ENCODE assay signal across 8 mouse cellular contexts in genomic region chr2:32166581-32166980, GRCm38 (mm10). TPM values are rescaled to one million over a fixed set of nuclear protein-coding genes. Genes with fewer than 3 reads are reported as not detected.
A peak's percentile ranks its signal among the peaks of the same experiment; 100 is the strongest.
DNase-seq lines count a peak whose midpoint lies in the region; ATAC-seq and TF ChIP-seq lines count a peak whose summit lies in the region.

No protein-coding gene starts in this region.

- peak overlapping the region; percentile 85; the same call in 1 of the 2 replicates for H3K27ac ChIP-seq in embryonic facial prominence, embryonic 14.5 days (replicated peaks; ENCODE audit: low read depth, low read length)
- no peak overlapping the region; the same call in 1 of the 2 replicates for H3K27ac ChIP-seq in limb, embryonic 10.5 days
- peak overlapping the region; percentile 76; the same call in 1 of the 2 replicates for H3K27ac ChIP-seq in olfactory bulb, adult 2 months (ENCODE audit: insufficient read depth, low read depth, low read length)

- peak; percentile 61 for DNase-seq in kidney, postnatal 10 days
- DNase-seq in kidney, adult 9 months = no peak
- DNase-seq in embryonic facial prominence, embryonic 14.5 days (ENCODE audit: low spot score) = peak; percentile 60
- DNase-seq in limb, embryonic 10.5 days (ENCODE audit: low spot score) = peak; percentile 56
- DNase-seq in cerebellum, adult 11-12 months = no peak
- no peak for DNase-seq in spleen, postnatal 4 days (ENCODE audit: low spot score in 2 of 2)
- DNase-seq in frontal cortex, postnatal 36 days (ENCODE audit: low spot score in 2 of 2) = no peak

- peak overlapping the region; percentile 46 for H3K4me2 ChIP-seq in embryonic facial prominence, embryonic 14.5 days (ENCODE audit: low read depth, low read length)

- H3K4me3 ChIP-seq in embryonic facial prominence, embryonic 14.5 days (ENCODE audit: low read depth, low read length) = no peak overlapping the region
- peak overlapping the region; percentile 36 for H3K4me3 ChIP-seq in limb, embryonic 10.5 days
- H3K4me3 ChIP-seq in olfactory bulb, adult 2 months (ENCODE audit: insufficient read depth, low read depth, low read length) = no peak overlapping the region

- no peaks in the 10 kb centered on the region for H3K9me3 ChIP-seq in embryonic facial prominence, embryonic 14.5 days (ENCODE audit: control insufficient read depth, low read length)
- H3K9me3 ChIP-seq in limb, embryonic 10.5 days (replicated peaks) = no peaks in the 10 kb centered on the region

- ATAC-seq in embryonic facial prominence, embryonic 14.5 days (ENCODE audit: low read depth) = no peak

- WGBS in embryonic facial prominence, embryonic 14.5 days = 5% methylated on average over 10 of the region's 10 CpGs
- 12% methylated on average over 10 of the region's 10 CpGs for WGBS in limb, embryonic 10.5 days
- WGBS in olfactory bulb, adult 2 months = 10% methylated on average over 10 of the region's 10 CpGs

- peaks cover 38% of the 10 kb centered on the region for H3K4me1 ChIP-seq in embryonic facial prominence, embryonic 14.5 days (ENCODE audit: control insufficient read depth, insufficient read depth, low read length)
- peaks cover 71% of the 10 kb centered on the region for H3K4me1 ChIP-seq in limb, embryonic 10.5 days
- peaks cover 62% of the 10 kb centered on the region for H3K4me1 ChIP-seq in olfactory bulb, adult 2 months (ENCODE audit: control insufficient read depth, insufficient read depth, low read length)

- 0 out of 2 replicates have a peak overlapping the region, but pooled peaks have one; percentile 20 for H3K9ac ChIP-seq in embryonic facial prominence, embryonic 14.5 days (ENCODE audit: low read depth, low read length)

- H3K36me3 ChIP-seq in embryonic facial prominence, embryonic 14.5 days (ENCODE audit: control insufficient read depth, insufficient read depth, low read length) = no peaks in the 10 kb centered on the region
- peaks cover 39% of the 10 kb centered on the region for H3K36me3 ChIP-seq in limb, embryonic 10.5 days

- no peak for TF ChIP-seq POLR2A in olfactory bulb, adult 2 months (IDR thresholded peaks at IDR 0.05; ENCODE audit: insufficient read depth, low read depth, low read length)

- H3K27me3 ChIP-seq in embryonic facial prominence, embryonic 14.5 days (replicated peaks; ENCODE audit: control insufficient read depth, insufficient read depth, low read length) = no peaks in the 10 kb centered on the region
- no peaks in the 10 kb centered on the region for H3K27me3 ChIP-seq in limb, embryonic 10.5 days (ENCODE audit: low read depth, poor library complexity, severe bottlenecking)

- no peak for TF ChIP-seq CTCF in olfactory bulb, adult 2 months (IDR thresholded peaks at IDR 0.05; ENCODE audit: insufficient read depth, low read depth, low read length)

RNA-seq across cellular contexts. Expression of gene Prrc2b, which starts 15.7 kb away (rescaled TPM):
- 63.0 and 66.0 TPM in 2 replicates for polyA plus RNA-seq in embryonic facial prominence, embryonic 14.5 days (2014; fragmentation: Nextera tagmentation; extraction: Ambion mirVana)
- polyA plus RNA-seq in limb, embryonic 10.5 days (2016; fragmentation: Nextera tagmentation; extraction: Ambion mirVana) = 71.2 and 80.3 TPM in 2 replicates
- 70.7 and 86.2 TPM in 2 replicates for polyA plus RNA-seq in olfactory bulb, adult 2 months (2012; ENCODE audit: insufficient read depth, insufficient read length, low replicate concordance, missing spikeins)

Comparison
In these comparisons a context has a peak if more than half of its experiments do, and no peak if none do; other contexts are left out.
1. DNase-seq: peak in kidney, postnatal 10 days (single experiment), embryonic facial prominence, embryonic 14.5 days (single experiment) and limb, embryonic 10.5 days (single experiment); none in kidney, adult 9 months (single experiment), cerebellum, adult 11-12 months (single experiment), spleen, postnatal 4 days (0 of 2) and frontal cortex, postnatal 36 days (0 of 2).